Mouse (Mus musculus): ENCODE data around the gene Atp6v1fnb. TPM values are rescaled to one million over a fixed set of nuclear protein-coding genes. Genes with fewer than 3 reads are reported as not detected.

Atp6v1fnb gene
- polyA plus RNA-seq, 1 experiment from 2014 or later: not detected

GRCm38 (mm10) chr6:29497791-29498190 is 26.6 kb downstream of the Atp6v1fnb start:
- Histone ChIP-seq H3K36me3 (replicated peaks; ENCODE audit: control insufficient read depth, insufficient read depth, low read depth, low read length) (no peaks in the 10 kb centered on the region; the same call in 1 of the 2 replicates), H3K4me1 (ENCODE audit: control insufficient read depth, insufficient read depth, low read length) (no peaks in the 10 kb centered on the region), H3K9ac (replicated peaks; ENCODE audit: low read length) (no peak overlapping the region), H3K27me3 (ENCODE audit: control insufficient read depth, insufficient read depth, low read length) (peaks cover 19% of the 10 kb centered on the region), H3K4me2 (ENCODE audit: low read depth, low read length) (no peak overlapping the region), H3K9me3 (replicated peaks; ENCODE audit: control insufficient read depth, low read length) (no peaks in the 10 kb centered on the region), H3K4me3 (ENCODE audit: low read depth, low read length) (no peak overlapping the region), H3K27ac (replicated peaks; ENCODE audit: low read depth, low read length) (no peak overlapping the region)
- ATAC-seq (replicated peaks; ENCODE audit: insufficient number of reproducible peaks, low FRiP score, low TSS enrichment, low read depth) (no peak), DNase-seq (ENCODE audit: low spot score) (no peak)
- 40% methylated on average over 2 of the region's 2 CpGs for WGBS

GRCm38 (mm10) chr6:29500177-29500576 is 28.9 kb downstream of the Atp6v1fnb start:
- Histone ChIP-seq H3K36me3 (replicated peaks; ENCODE audit: control insufficient read depth, insufficient read depth, low read depth, low read length) (no peaks in the 10 kb centered on the region; the same call in 1 of the 2 replicates), H3K27ac (replicated peaks; ENCODE audit: low read depth, low read length) (no peak overlapping the region), H3K27me3 (ENCODE audit: control insufficient read depth, insufficient read depth, low read length) (peaks cover 19% of the 10 kb centered on the region)

GRCm38 (mm10) chr6:29500810-29501209 is 29.6 kb downstream of the Atp6v1fnb start:
- H3K27ac ChIP-seq (replicated peaks; ENCODE audit: low read depth, low read length): no peak overlapping the region
- DNase-seq (ENCODE audit: low spot score): no peak
- H3K9me3 ChIP-seq (replicated peaks; ENCODE audit: control insufficient read depth, low read length): no peaks in the 10 kb centered on the region
- no peak overlapping the region for H3K4me2 ChIP-seq (ENCODE audit: low read depth, low read length)
- peaks cover 19% of the 10 kb centered on the region for H3K27me3 ChIP-seq (ENCODE audit: control insufficient read depth, insufficient read depth, low read length)
- H3K4me1 ChIP-seq (ENCODE audit: control insufficient read depth, insufficient read depth, low read length): no peaks in the 10 kb centered on the region
- ATAC-seq (replicated peaks; ENCODE audit: insufficient number of reproducible peaks, low FRiP score, low TSS enrichment, low read depth): no peak
- H3K36me3 ChIP-seq (replicated peaks; ENCODE audit: control insufficient read depth, insufficient read depth, low read depth, low read length): no peaks in the 10 kb centered on the region; the same call in 1 of the 2 replicates
- no peak overlapping the region for H3K4me3 ChIP-seq (ENCODE audit: low read depth, low read length)
- WGBS: 89% methylated on average over 6 of the region's 6 CpGs
- H3K9ac ChIP-seq (replicated peaks; ENCODE audit: low read length): no peak overlapping the region

More at GRCm38 (mm10) chr6:29500177-29500576, 28.9 kb downstream of the Atp6v1fnb start:
- H3K4me2 ChIP-seq (ENCODE audit: low read depth, low read length): no peak overlapping the region
- DNase-seq (ENCODE audit: low spot score): no peak
- H3K4me1 ChIP-seq (ENCODE audit: control insufficient read depth, insufficient read depth, low read length): no peaks in the 10 kb centered on the region
- H3K9ac ChIP-seq (replicated peaks; ENCODE audit: low read length): no peak overlapping the region
- ATAC-seq (replicated peaks; ENCODE audit: insufficient number of reproducible peaks, low FRiP score, low TSS enrichment, low read depth): no peak
- H3K4me3 ChIP-seq (ENCODE audit: low read depth, low read length): no peak overlapping the region
- 91% methylated on average over 7 of the region's 7 CpGs for WGBS
- H3K9me3 ChIP-seq (replicated peaks; ENCODE audit: control insufficient read depth, low read length): no peaks in the 10 kb centered on the region

- Histone ChIP-seq H3K9me3 (replicated peaks; ENCODE audit: control insufficient read depth, low read length) (no peaks in the 10 kb centered on the region), H3K9ac (replicated peaks; ENCODE audit: low read length) (no peak overlapping the region), H3K36me3 (replicated peaks; ENCODE audit: control insufficient read depth, insufficient read depth, low read depth, low read length) (no peaks in the 10 kb centered on the region; the same call in 1 of the 2 replicates), H3K4me3 (ENCODE audit: low read depth, low read length) (no peak overlapping the region), H3K27me3 (ENCODE audit: control insufficient read depth, insufficient read depth, low read length) (peaks cover 11% of the 10 kb centered on the region), H3K4me2 (ENCODE audit: low read depth, low read length) (no peak overlapping the region), H3K27ac (replicated peaks; ENCODE audit: low read depth, low read length) (no peak overlapping the region), H3K4me1 (ENCODE audit: control insufficient read depth, insufficient read depth, low read length) (no peaks in the 10 kb centered on the region)
- ATAC-seq (replicated peaks; ENCODE audit: insufficient number of reproducible peaks, low FRiP score, low TSS enrichment, low read depth) (no peak), DNase-seq (ENCODE audit: low spot score) (no peak)
- WGBS: 83% methylated on average over 1 of the region's 1 CpGs
These were observed 30.4 kb downstream of the Atp6v1fnb start for GRCm38 (mm10) chr6:29501599-29501998.

GRCm38 (mm10) chr6:29505493-29505892 is 34.3 kb downstream of the Atp6v1fnb start:
- no peak overlapping the region for H3K4me3 ChIP-seq (ENCODE audit: low read depth, low read length)
- no peaks in the 10 kb centered on the region for H3K4me1 ChIP-seq (ENCODE audit: control insufficient read depth, insufficient read depth, low read length)
- 80% methylated on average over 5 of the region's 5 CpGs for whole genome bisulfite sequencing
- ATAC-seq (replicated peaks; ENCODE audit: insufficient number of reproducible peaks, low FRiP score, low TSS enrichment, low read depth): no peak
- no peaks in the 10 kb centered on the region for H3K9me3 ChIP-seq (replicated peaks; ENCODE audit: control insufficient read depth, low read length)
- no peaks in the 10 kb centered on the region for H3K36me3 ChIP-seq (replicated peaks; ENCODE audit: control insufficient read depth, insufficient read depth, low read depth, low read length)
- no peak overlapping the region for H3K4me2 ChIP-seq (ENCODE audit: low read depth, low read length)
- H3K27ac ChIP-seq (replicated peaks; ENCODE audit: low read depth, low read length): no peak overlapping the region
- no peaks in the 10 kb centered on the region; the same call in 1 of the 2 replicates for H3K27me3 ChIP-seq (ENCODE audit: control insufficient read depth, insufficient read depth, low read length)
- no peak for DNase-seq (ENCODE audit: low spot score)
- no peak overlapping the region for H3K9ac ChIP-seq (replicated peaks; ENCODE audit: low read length)

GRCm38 (mm10) chr6:29506834-29507233 is 35.6 kb downstream of the Atp6v1fnb start:
- 19% methylated on average over 8 of the region's 8 CpGs for WGBS
- ATAC-seq (replicated peaks; ENCODE audit: insufficient number of reproducible peaks, low FRiP score, low TSS enrichment, low read depth): peak; percentile 5; the same call in 1 of the 2 replicates

GRCm38 (mm10) chr6:29507447-29508309 is 36.4 kb downstream of the Atp6v1fnb start, which contains the start of gene Kcp:
Gene Kcp, minus strand, starts transcription at chr6:29507952.
- H3K4me3 ChIP-seq (ENCODE audit: low read depth, low read length): peak within 1 kb of the TSS; percentile 55
- H3K9me3 ChIP-seq (replicated peaks; ENCODE audit: control insufficient read depth, low read length): no peaks in the 10 kb centered on the region
- H3K36me3 ChIP-seq (replicated peaks; ENCODE audit: control insufficient read depth, insufficient read depth, low read depth, low read length): no peaks in the 10 kb centered on the region
- H3K27me3 ChIP-seq (ENCODE audit: control insufficient read depth, insufficient read depth, low read length): no peaks in the 10 kb centered on the region; the same call in 1 of the 2 replicates
- no peaks in the 10 kb centered on the region; the same call in 1 of the 2 replicates for H3K4me1 ChIP-seq (ENCODE audit: control insufficient read depth, insufficient read depth, low read length)
- DNase-seq (ENCODE audit: low spot score): peak; percentile 74
- under 1% methylated on average over 47 of the region's 47 CpGs for WGBS
- peak within 1 kb of the TSS; percentile 77 for H3K9ac ChIP-seq (replicated peaks; ENCODE audit: low read length)
- peak within 1 kb of the TSS; percentile 67 for H3K4me2 ChIP-seq (ENCODE audit: low read depth, low read length)
- ATAC-seq (replicated peaks; ENCODE audit: insufficient number of reproducible peaks, low FRiP score, low TSS enrichment, low read depth): peak; percentile 63; the same call in 1 of the 2 replicates
- H3K27ac ChIP-seq (replicated peaks; ENCODE audit: low read depth, low read length): no peak within 1 kb of the TSS

More at GRCm38 (mm10) chr6:29506834-29507233, 35.6 kb downstream of the Atp6v1fnb start:
- Histone ChIP-seq H3K9me3 (replicated peaks; ENCODE audit: control insufficient read depth, low read length) (no peaks in the 10 kb centered on the region), H3K9ac (replicated peaks; ENCODE audit: low read length) (peak overlapping the region; percentile 77; the same call in 1 of the 2 replicates), H3K4me2 (ENCODE audit: low read depth, low read length) (peak overlapping the region; percentile 67), H3K27me3 (ENCODE audit: control insufficient read depth, insufficient read depth, low read length) (no peaks in the 10 kb centered on the region; the same call in 1 of the 2 replicates), H3K4me1 (ENCODE audit: control insufficient read depth, insufficient read depth, low read length) (no peaks in the 10 kb centered on the region; the same call in 1 of the 2 replicates), H3K27ac (replicated peaks; ENCODE audit: low read depth, low read length) (no peak overlapping the region), H3K36me3 (replicated peaks; ENCODE audit: control insufficient read depth, insufficient read depth, low read depth, low read length) (no peaks in the 10 kb centered on the region), H3K4me3 (ENCODE audit: low read depth, low read length) (peak overlapping the region; percentile 55)
- DNase-seq (ENCODE audit: low spot score): no peak

GRCm38 (mm10) chr6:29509086-29509485 is 37.8 kb downstream of the Atp6v1fnb start:
- no peaks in the 10 kb centered on the region; the same call in 1 of the 2 replicates for H3K4me1 ChIP-seq (ENCODE audit: control insufficient read depth, insufficient read depth, low read length)
- H3K36me3 ChIP-seq (replicated peaks; ENCODE audit: control insufficient read depth, insufficient read depth, low read depth, low read length): no peaks in the 10 kb centered on the region
- H3K9me3 ChIP-seq (replicated peaks; ENCODE audit: control insufficient read depth, low read length): no peaks in the 10 kb centered on the region
- 14% methylated on average over 2 of the region's 2 CpGs for WGBS
- H3K4me2 ChIP-seq (ENCODE audit: low read depth, low read length): no peak overlapping the region
- no peak overlapping the region for H3K4me3 ChIP-seq (ENCODE audit: low read depth, low read length)
- no peak overlapping the region for H3K27ac ChIP-seq (replicated peaks; ENCODE audit: low read depth, low read length)
- peak; percentile 17 for DNase-seq (ENCODE audit: low spot score)
- ATAC-seq (replicated peaks; ENCODE audit: insufficient number of reproducible peaks, low FRiP score, low TSS enrichment, low read depth): no peak
- no peaks in the 10 kb centered on the region; the same call in 1 of the 2 replicates for H3K27me3 ChIP-seq (ENCODE audit: control insufficient read depth, insufficient read depth, low read length)
- 0 out of 2 replicates have a peak overlapping the region, but pooled peaks have one; percentile 22 for H3K9ac ChIP-seq (replicated peaks; ENCODE audit: low read length)
